Comparison of ENCODE assay signal across 9 mouse cellular contexts in genomic region chr7:114874032-114874441, GRCm38 (mm10).
DNase-seq lines count a peak whose midpoint lies in the region; ATAC-seq and TF ChIP-seq lines count a peak whose summit lies in the region.
"Had no signal": no experiment of that assay in that cellular context is flagged by ENCODE, and none has a peak within 500 bp of the region (broad histone marks: within the 10 kb centered on the region; RNA-seq: fewer than 3 reads in every experiment).

No protein-coding gene starts in this region.

- H3K27ac ChIP-seq in liver, adult 2 months (replicated peaks; ENCODE audit: insufficient read depth, low read depth, low read length): no peak overlapping the region
- no peak overlapping the region for H3K27ac ChIP-seq in liver, embryonic 11.5 days (ENCODE audit: low read depth, low read length)
- no peak overlapping the region for H3K27ac ChIP-seq in embryonic facial prominence, embryonic 13.5 days
- no peak overlapping the region for H3K27ac ChIP-seq in intestine, embryonic 14.5 days (ENCODE audit: low read depth)

- H3K9ac ChIP-seq in liver, adult 2 months (ENCODE audit: low read depth, low read length): no peak overlapping the region
- no peak overlapping the region for H3K9ac ChIP-seq in liver, embryonic 11.5 days (ENCODE audit: low read depth, low read length)
- no peak overlapping the region for H3K9ac ChIP-seq in embryonic facial prominence, embryonic 13.5 days
- H3K9ac ChIP-seq in intestine, embryonic 14.5 days (ENCODE audit: low read length): no peak overlapping the region

- no peaks in the 10 kb centered on the region for H3K27me3 ChIP-seq in liver, adult 2 months (ENCODE audit: control insufficient read depth, insufficient read depth, low read length)
- H3K27me3 ChIP-seq in liver, embryonic 11.5 days (replicated peaks; ENCODE audit: control insufficient read depth, insufficient read depth, low read length): no peaks in the 10 kb centered on the region
- no peaks in the 10 kb centered on the region for H3K27me3 ChIP-seq in embryonic facial prominence, embryonic 13.5 days
- no peaks in the 10 kb centered on the region for H3K27me3 ChIP-seq in intestine, embryonic 14.5 days (replicated peaks; ENCODE audit: control insufficient read depth, insufficient read depth, low read length)

- no peak overlapping the region for H3K4me2 ChIP-seq in liver, embryonic 11.5 days
- peak overlapping the region; percentile 29; the same call in 1 of the 2 replicates for H3K4me2 ChIP-seq in embryonic facial prominence, embryonic 13.5 days
- peak overlapping the region; percentile 36 for H3K4me2 ChIP-seq in intestine, embryonic 14.5 days (ENCODE audit: low read length)

- H3K4me1 ChIP-seq in liver, adult 2 months (ENCODE audit: control insufficient read depth, insufficient read depth, low read length): peaks cover 1% of the 10 kb centered on the region; the same call in 1 of the 2 replicates
- no peaks in the 10 kb centered on the region for H3K4me1 ChIP-seq in liver, embryonic 11.5 days (replicated peaks; ENCODE audit: control insufficient read depth, insufficient read depth, low read length)
- H3K4me1 ChIP-seq in embryonic facial prominence, embryonic 13.5 days: peaks cover 11% of the 10 kb centered on the region; the same call in 1 of the 2 replicates
- peaks cover 9% of the 10 kb centered on the region; the same call in 1 of the 2 replicates for H3K4me1 ChIP-seq in intestine, embryonic 14.5 days (replicated peaks; ENCODE audit: control insufficient read depth, insufficient read depth, low read length)
- H3K4me1 ChIP-seq: megakaryocyte, embryonic 14.5 days had no signal

- ATAC-seq in liver, embryonic 11.5 days (replicated peaks; ENCODE audit: low FRiP score): no peak
- ATAC-seq in embryonic facial prominence, embryonic 13.5 days (ENCODE audit: insufficient number of reproducible peaks, insufficient read depth, low FRiP score, low TSS enrichment, low read depth): no peak
- ATAC-seq in intestine, embryonic 14.5 days (replicated peaks; ENCODE audit: low FRiP score, low TSS enrichment, low read depth): peak; percentile 2; the same call in 1 of the 2 replicates

- no peaks in the 10 kb centered on the region for H3K79me2 ChIP-seq in liver, adult 2 months (ENCODE audit: control insufficient read depth, insufficient read depth, low read length)

- no peaks in the 10 kb centered on the region for H3K9me3 ChIP-seq in liver, embryonic 11.5 days (ENCODE audit: control insufficient read depth, low read length)
- H3K9me3 ChIP-seq in embryonic facial prominence, embryonic 13.5 days: no peaks in the 10 kb centered on the region
- H3K9me3 ChIP-seq in intestine, embryonic 14.5 days (ENCODE audit: control insufficient read depth, low read length): no peaks in the 10 kb centered on the region

- DNase-seq in liver, adult 2 months (ENCODE audit: extremely low read depth, low read depth, low spot score): peak; percentile 75
- DNase-seq in liver, embryonic 11.5 days (ENCODE audit: low spot score): no peak
- peak; percentile 46 for DNase-seq in adrenal gland, postnatal 10 days
- DNase-seq in intestine, embryonic 14.5 days (ENCODE audit: low spot score): no peak
- peak; percentile 35 for DNase-seq in lung, postnatal 10 days
- no peak for DNase-seq in testis, postnatal 10 days (ENCODE audit: low spot score)
- DNase-seq in thymus, postnatal 25 days: no peak

- H3K36me3 ChIP-seq in liver, adult 2 months (ENCODE audit: control insufficient read depth, insufficient read depth, low read length): no peaks in the 10 kb centered on the region
- H3K36me3 ChIP-seq in liver, embryonic 11.5 days (ENCODE audit: control insufficient read depth, insufficient read depth, low read length): no peaks in the 10 kb centered on the region
- no peaks in the 10 kb centered on the region for H3K36me3 ChIP-seq in embryonic facial prominence, embryonic 13.5 days
- H3K36me3 ChIP-seq in intestine, embryonic 14.5 days (ENCODE audit: control insufficient read depth, insufficient read depth, low read length): no peaks in the 10 kb centered on the region

- TF ChIP-seq CTCF in liver, adult 2 months (IDR thresholded peaks at IDR 0.05; ENCODE audit: low read depth, low read length): no peak

- H3K4me3 ChIP-seq in liver, adult 2 months (ENCODE audit: insufficient read depth, low read depth, low read length): no peak overlapping the region
- no peak overlapping the region for H3K4me3 ChIP-seq in liver, embryonic 11.5 days (ENCODE audit: low read depth, low read length)
- H3K4me3 ChIP-seq in embryonic facial prominence, embryonic 13.5 days: no peak overlapping the region
- H3K4me3 ChIP-seq in intestine, embryonic 14.5 days (ENCODE audit: low read depth, low read length): no peak overlapping the region
- H3K4me3 ChIP-seq: megakaryocyte, embryonic 14.5 days had no signal

- WGBS in liver, adult 2 months: 15% methylated on average over 6 of the region's 6 CpGs
- 36% methylated on average over 6 of the region's 6 CpGs for WGBS in liver, embryonic 11.5 days
- WGBS in embryonic facial prominence, embryonic 13.5 days: 23% methylated on average over 6 of the region's 6 CpGs
- 17% methylated on average over 6 of the region's 6 CpGs for WGBS in intestine, embryonic 14.5 days

- TF ChIP-seq POLR2A in liver, adult 2 months (IDR thresholded peaks at IDR 0.05; ENCODE audit: extremely low read depth, insufficient read depth, low read length): no peak

Comparison
In these comparisons a context has a peak if more than half of its experiments do, and no peak if none do; other contexts are left out.
1. DNase-seq: peak in liver, adult 2 months (single experiment), adrenal gland, postnatal 10 days (single experiment) and lung, postnatal 10 days (single experiment); none in liver, embryonic 11.5 days (single experiment), intestine, embryonic 14.5 days (single experiment), testis, postnatal 10 days (single experiment) and thymus, postnatal 25 days (single experiment).